Mouse (Mus musculus) E14TG2a.4 (cell line): ENCODE measurements around the gene Slc22a18.

ENCODE experiments used
- CTCF ChIP-seq: conservative IDR thresholded peaks from 2 replicates; pipeline ENCODE4 v1.5.1; 2014; ENCODE audit warnings: low read length
- NANOG ChIP-seq: IDR thresholded peaks from 2 replicates; pipeline ENCODE4 v1.6.1; 2014; ENCODE audit warnings: borderline replicate concordance, low read length, mixed read lengths
- POU5F1 ChIP-seq: IDR thresholded peaks from 2 replicates; pipeline ENCODE4 v1.6.1; 2014; ENCODE audit warnings: low read length, borderline replicate concordance

GRCm38 (mm10) chr7:143432631-143433030 lies 40.9 kb upstream of the Slc22a18 start:
- no peak for TF ChIP-seq CTCF
- no peak for TF ChIP-seq NANOG
- TF ChIP-seq POU5F1 = no peak
